Mouse (Mus musculus) heart, embryonic 16.5 days (tissue): ENCODE data around the gene Cyp8b1. TPM values are rescaled to one million over a fixed set of nuclear protein-coding genes. Genes with fewer than 3 reads are reported as not detected.

Experiments used
- ATAC-seq: fragments of 200-750 bp; cut with Nextera tagmentation; replicated peaks from 2 replicates; pipeline ENCODE4 v1.8.0; 2017; ENCODE audit warnings: moderate number of reproducible peaks; ENCODE audit not compliant: insufficient read depth, low FRiP score; ENCODE audit errors: extremely low read depth
- H3K27ac ChIP-seq: fragments of 300-500 bp; sonication (generic); 2 replicates; pipeline ENCODE4 v1.5.1; 2014; ENCODE audit warnings: mild to moderate bottlenecking, low read length, control low read depth, moderate library complexity
- H3K27me3 ChIP-seq: fragments of 300-500 bp; sonication (generic); 2 replicates; pipeline ENCODE4 v1.6.1; 2014; ENCODE audit warnings: low read length, mixed read lengths; ENCODE audit not compliant: control insufficient read depth, insufficient read depth
- H3K36me3 ChIP-seq: fragments of 300-500 bp; sonication (generic); 2 replicates; pipeline ENCODE4 v1.6.1; 2014; ENCODE audit not compliant: control insufficient read depth, insufficient read depth
- H3K4me1 ChIP-seq: fragments of 300-500 bp; sonication (generic); 2 replicates; pipeline ENCODE4 v1.6.1; 2014; ENCODE audit warnings: low read length, mixed read lengths; ENCODE audit not compliant: control insufficient read depth, insufficient read depth
- H3K4me2 ChIP-seq: fragments of 300-500 bp; sonication (generic); 2 replicates; pipeline ENCODE4 v1.6.1; 2014; ENCODE audit warnings: low read depth, mild to moderate bottlenecking, control low read depth, low read length
- H3K4me3 ChIP-seq: fragments of 300-500 bp; sonication (generic); 2 replicates; pipeline ENCODE4 v1.5.1; 2014; ENCODE audit warnings: mild to moderate bottlenecking, control low read depth, low read length
- H3K9ac ChIP-seq: fragments of 300-500 bp; sonication (generic); 2 replicates; pipeline ENCODE4 v1.6.1; 2014; ENCODE audit warnings: low read length, control low read depth
- H3K9me3 ChIP-seq: fragments of 300-500 bp; sonication (generic); replicated peaks from 2 replicates; pipeline ENCODE4 v1.6.1; 2016; ENCODE audit warnings: low read length; ENCODE audit not compliant: control insufficient read depth
- WGBS: fragments of 180-500 bp; shearing (Covaris S2); extraction: QIAGEN DNeasy Blood & Tissue Kit; methylation state at CpG from one replicate; pipeline ENCODE4 v1.1.7; 2014; 5-methylcytosine and 5-hydroxymethylcytosine counted together
- polyA plus RNA-seq: library from polyadenylated mRNA; unstranded; fragments of >200 nt; fragmentation: Nextera tagmentation; extraction: Ambion mirVana; gene quantifications from 2 replicates; pipeline ENCODE4 v1.2.1, GENCODE M21; 2015

Cyp8b1 gene
- polyA plus RNA-seq, 1 experiment from 2014 or later, result 0.13 TPM

DNA sequence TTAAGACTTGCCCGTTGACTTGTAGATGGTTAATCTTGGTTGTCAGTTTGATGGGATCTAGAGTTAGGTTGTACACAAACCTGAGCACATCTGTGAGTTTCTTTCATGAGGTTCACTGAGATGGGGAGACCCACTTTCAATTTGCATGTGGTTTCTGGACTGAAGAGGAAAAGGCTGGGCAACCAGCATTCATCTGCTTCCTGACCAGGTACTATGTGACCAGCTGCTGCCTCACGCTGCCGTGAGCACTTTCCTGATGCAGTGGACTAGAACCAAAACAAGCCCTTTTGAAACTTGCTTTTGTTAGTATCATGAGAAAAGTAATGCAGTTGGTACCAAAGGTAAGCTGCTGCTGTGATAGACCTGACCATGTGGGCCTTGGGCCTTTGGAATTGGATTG is 26.9 kb upstream of the Cyp8b1 start:
- Histone ChIP-seq H3K4me2 (no peak overlapping the region), H3K4me3 (no peak overlapping the region), H3K4me1 (peaks cover under 1% of the 10 kb centered on the region; the same call in 1 of the 2 replicates), H3K36me3 (no peaks in the 10 kb centered on the region), H3K27me3 (peaks cover 3% of the 10 kb centered on the region; the same call in 1 of the 2 replicates), H3K27ac (no peak overlapping the region), H3K9ac (no peak overlapping the region), H3K9me3 (no peaks in the 10 kb centered on the region)
- 77% methylated on average over 3 of the region's 3 CpGs for WGBS
- no peak for ATAC-seq

- WGBS, result 47% methylated on average over 21 of the region's 21 CpGs
- Histone ChIP-seq H3K9me3 (no peaks in the 10 kb centered on the region), H3K4me1 (no peaks in the 10 kb centered on the region), H3K4me3 (peak overlapping the region; percentile 46), H3K36me3 (no peaks in the 10 kb centered on the region), H3K9ac (peak overlapping the region; percentile 55; the same call in 1 of the 2 replicates), H3K27me3 (0 out of 2 replicates have a peak, but pooled peaks cover 2% of the 10 kb centered on the region), H3K27ac (no peak overlapping the region), H3K4me2 (peak overlapping the region; percentile 58)
- 0 out of 2 replicates have a peak, but pooled peaks have one; percentile 9 for ATAC-seq
These were observed 21.8 kb upstream of the Cyp8b1 start for GRCm38 (mm10) chr9:121937944-121938355.

GRCm38 (mm10) chr9:121937451-121937864 is 21.4 kb upstream of the Cyp8b1 start:
- H3K27ac ChIP-seq, result no peak overlapping the region
- H3K4me2 ChIP-seq, result peak overlapping the region; percentile 58
- H3K27me3 ChIP-seq, result 0 out of 2 replicates have a peak, but pooled peaks cover 2% of the 10 kb centered on the region
- peak; percentile 53; the same call in 1 of the 2 replicates for ATAC-seq
- H3K36me3 ChIP-seq, result no peaks in the 10 kb centered on the region
- H3K4me3 ChIP-seq, result peak overlapping the region; percentile 46
- H3K4me1 ChIP-seq, result no peaks in the 10 kb centered on the region
- H3K9me3 ChIP-seq, result no peaks in the 10 kb centered on the region
- WGBS, result 38% methylated on average over 6 of the region's 6 CpGs
- H3K9ac ChIP-seq, result no peak overlapping the region

DNA sequence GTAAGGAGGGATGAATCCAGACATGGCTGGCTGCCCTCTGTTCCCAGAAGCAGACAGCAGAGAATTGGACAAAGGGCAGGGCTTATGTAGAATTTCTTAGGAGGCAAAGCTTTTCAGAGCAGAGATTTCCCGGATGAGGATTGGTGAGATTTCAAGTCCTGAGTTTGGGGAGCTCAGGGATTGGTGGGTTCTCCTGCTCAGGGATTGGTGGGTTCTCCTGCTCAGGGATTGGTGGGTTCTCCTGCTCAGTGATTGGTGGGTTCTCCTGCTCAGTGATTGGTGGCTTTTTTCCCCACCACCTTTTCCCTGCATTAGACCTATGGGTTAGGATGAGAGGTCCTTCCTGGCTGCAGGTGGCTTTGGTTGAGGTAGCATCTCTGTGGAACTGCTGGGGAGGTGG is 20.8 kb upstream of the Cyp8b1 start:
- no peak overlapping the region for H3K9ac ChIP-seq
- no peak overlapping the region for H3K4me3 ChIP-seq
- 73% methylated on average over 1 of the region's 1 CpGs for WGBS
- H3K27me3 ChIP-seq, result 0 out of 2 replicates have a peak, but pooled peaks cover 2% of the 10 kb centered on the region
- no peaks in the 10 kb centered on the region for H3K9me3 ChIP-seq
- H3K27ac ChIP-seq, result no peak overlapping the region
- H3K4me2 ChIP-seq, result no peak overlapping the region
- H3K36me3 ChIP-seq, result no peaks in the 10 kb centered on the region
- H3K4me1 ChIP-seq, result no peaks in the 10 kb centered on the region
- no peak for ATAC-seq

GRCm38 (mm10) chr9:121934856-121935255 is 18.8 kb upstream of the Cyp8b1 start:
- ATAC-seq, result no peak
- Histone ChIP-seq H3K4me2 (no peak overlapping the region), H3K9me3 (no peaks in the 10 kb centered on the region), H3K36me3 (no peaks in the 10 kb centered on the region), H3K9ac (no peak overlapping the region), H3K27me3 (0 out of 2 replicates have a peak, but pooled peaks cover 2% of the 10 kb centered on the region), H3K4me1 (no peaks in the 10 kb centered on the region), H3K4me3 (no peak overlapping the region), H3K27ac (no peak overlapping the region)
- WGBS, result 78% methylated on average over 4 of the region's 4 CpGs

DNA sequence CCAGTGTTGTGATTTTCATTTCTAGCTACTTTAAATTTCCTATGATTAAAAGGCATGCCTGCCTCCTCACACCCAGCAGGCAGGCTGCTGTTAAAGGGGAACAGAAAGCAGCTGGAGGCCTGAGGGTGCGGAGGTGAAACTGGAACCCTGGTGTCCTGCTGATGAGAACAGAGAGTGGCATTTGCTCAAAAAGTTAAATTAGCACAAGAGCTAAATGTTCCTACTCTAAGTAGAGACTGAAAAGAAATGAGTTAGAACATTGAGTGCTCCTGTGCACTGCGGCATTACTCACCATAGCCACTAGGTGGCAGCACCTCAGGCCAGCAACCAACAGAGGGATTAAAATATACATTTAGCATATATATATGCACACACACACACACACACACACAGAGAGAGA is 12.4 kb upstream of the Cyp8b1 start:
- Histone ChIP-seq H3K27ac (no peak overlapping the region), H3K4me1 (no peaks in the 10 kb centered on the region), H3K9ac (no peak overlapping the region), H3K4me3 (no peak overlapping the region), H3K27me3 (no peaks in the 10 kb centered on the region), H3K9me3 (no peaks in the 10 kb centered on the region), H3K36me3 (no peaks in the 10 kb centered on the region), H3K4me2 (no peak overlapping the region)
- no peak for ATAC-seq
- WGBS, result 30% methylated on average over 2 of the region's 2 CpGs

GRCm38 (mm10) chr9:121927721-121928120 is 11.6 kb upstream of the Cyp8b1 start:
- no peak overlapping the region for H3K4me3 ChIP-seq
- ATAC-seq, result no peak
- WGBS, result 71% methylated on average over 7 of the region's 7 CpGs
- no peaks in the 10 kb centered on the region for H3K4me1 ChIP-seq
- H3K4me2 ChIP-seq, result no peak overlapping the region
- no peaks in the 10 kb centered on the region for H3K9me3 ChIP-seq
- H3K27ac ChIP-seq, result no peak overlapping the region
- H3K36me3 ChIP-seq, result no peaks in the 10 kb centered on the region
- no peaks in the 10 kb centered on the region for H3K27me3 ChIP-seq
- H3K9ac ChIP-seq, result no peak overlapping the region

DNA sequence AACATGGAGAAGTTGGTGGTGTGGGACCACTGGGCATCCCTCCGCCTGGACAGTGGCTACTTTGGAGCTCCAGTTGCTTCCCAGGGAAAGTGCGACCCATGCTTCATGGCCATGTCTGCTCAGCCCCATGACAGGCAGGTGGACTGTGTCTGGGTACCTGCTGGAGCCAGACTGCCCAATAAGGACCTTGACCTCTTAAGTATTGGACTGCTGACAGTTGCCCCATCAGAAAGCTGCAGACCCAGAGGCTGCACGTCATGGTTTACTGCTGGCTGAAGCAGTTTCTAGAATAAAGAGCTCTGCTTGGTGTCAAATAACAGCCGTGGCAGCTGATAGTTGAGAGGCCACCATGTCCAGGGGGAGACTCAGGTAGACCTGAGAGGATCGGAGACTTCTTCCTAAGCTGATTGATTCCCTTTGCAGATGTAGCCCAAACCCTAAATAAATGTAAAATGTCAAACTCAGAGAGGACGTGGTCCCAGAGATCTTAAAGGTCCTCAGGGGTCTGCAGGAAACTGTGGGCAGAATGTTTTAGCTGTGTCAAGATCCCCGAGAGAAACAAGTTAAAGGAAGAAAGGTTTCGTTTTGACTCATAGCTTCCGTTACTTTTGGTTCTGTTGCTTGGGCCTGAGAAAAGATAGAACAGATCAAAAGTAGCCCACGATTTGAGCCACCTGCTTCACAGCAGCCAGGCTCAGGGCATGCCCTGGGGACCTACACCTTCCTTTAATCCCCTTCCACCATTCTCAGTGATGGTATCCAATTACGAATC is 10.7 kb upstream of the Cyp8b1 start:
- no peak overlapping the region for H3K4me3 ChIP-seq
- no peak overlapping the region for H3K9ac ChIP-seq
- no peaks in the 10 kb centered on the region for H3K27me3 ChIP-seq
- ATAC-seq, result no peak
- no peaks in the 10 kb centered on the region for H3K9me3 ChIP-seq
- no peaks in the 10 kb centered on the region for H3K4me1 ChIP-seq
- H3K36me3 ChIP-seq, result no peaks in the 10 kb centered on the region
- no peak overlapping the region for H3K4me2 ChIP-seq
- no peak overlapping the region for H3K27ac ChIP-seq
- 46% methylated on average over 11 of the region's 11 CpGs for WGBS

DNA sequence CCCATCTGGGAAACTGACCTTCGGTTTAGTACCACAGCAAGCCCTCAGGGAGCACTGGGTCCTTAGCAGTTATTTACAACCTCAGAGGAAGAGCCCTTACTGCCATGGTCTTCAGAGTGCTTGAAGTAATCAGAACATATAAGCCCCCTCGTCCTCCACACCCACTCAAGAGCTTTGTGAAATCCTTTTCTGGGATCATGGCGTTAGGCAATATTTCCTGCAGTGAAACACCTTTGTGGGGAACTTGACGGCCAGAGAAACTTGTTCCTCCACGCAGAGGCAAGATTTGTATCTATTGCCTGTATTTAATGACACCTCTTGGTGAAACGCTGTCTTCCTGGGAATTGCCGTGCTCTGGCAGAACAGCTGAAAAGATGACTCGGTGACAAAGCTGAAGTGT is 9.9 kb upstream of the Cyp8b1 start:
- H3K4me1 ChIP-seq, result no peaks in the 10 kb centered on the region
- WGBS, result 61% methylated on average over 8 of the region's 8 CpGs
- no peaks in the 10 kb centered on the region for H3K27me3 ChIP-seq
- H3K9me3 ChIP-seq, result no peaks in the 10 kb centered on the region
- no peak overlapping the region for H3K4me2 ChIP-seq
- H3K36me3 ChIP-seq, result no peaks in the 10 kb centered on the region
- no peak overlapping the region for H3K4me3 ChIP-seq
- no peak overlapping the region for H3K9ac ChIP-seq
- no peak overlapping the region for H3K27ac ChIP-seq
- no peak for ATAC-seq
